Comparison of ENCODE assay signal across 15 mouse cellular contexts in genomic region chr7:64022711-64023468, GRCm38 (mm10).
DNase-seq lines count a peak whose midpoint lies in the region; ATAC-seq and TF ChIP-seq lines count a peak whose summit lies in the region.
"Had no signal": no experiment of that assay in that cellular context is flagged by ENCODE, and none has a peak within 500 bp of the region (broad histone marks: within the 10 kb centered on the region; RNA-seq: fewer than 3 reads in every experiment).

No protein-coding gene starts in this region.

- H3K27me3 ChIP-seq in heart, postnatal 0 days (ENCODE audit: control insufficient read depth, insufficient read depth, low read length), result no peaks in the 10 kb centered on the region
- no peaks in the 10 kb centered on the region for H3K27me3 ChIP-seq in lung, postnatal 0 days (replicated peaks; ENCODE audit: insufficient read depth, low read length)
- H3K27me3 ChIP-seq: embryonic facial prominence, embryonic 12.5 days; forebrain, embryonic 13.5 days; limb, embryonic 15.5 days; neural tube, embryonic 12.5 days had no signal

- no peak for ATAC-seq in heart, postnatal 0 days (ENCODE audit: insufficient read depth, low read depth)
- peak; percentile 37; the same call in 1 of the 2 replicates for ATAC-seq in lung, postnatal 0 days

- peak overlapping the region; percentile 76; the same call in 1 of the 2 replicates for H3K27ac ChIP-seq in heart, postnatal 0 days (ENCODE audit: low read depth)
- H3K27ac ChIP-seq in lung, postnatal 0 days (ENCODE audit: low read length), result 0 out of 2 replicates have a peak overlapping the region, but pooled peaks have one; percentile 5
- H3K27ac ChIP-seq: embryonic facial prominence, embryonic 12.5 days; forebrain, embryonic 13.5 days; limb, embryonic 15.5 days; neural tube, embryonic 12.5 days had no signal

- peaks cover 29% of the 10 kb centered on the region for H3K4me1 ChIP-seq in heart, postnatal 0 days (ENCODE audit: control insufficient read depth, insufficient read depth)
- no peaks in the 10 kb centered on the region; the same call in 1 of the 2 replicates for H3K4me1 ChIP-seq in lung, postnatal 0 days (ENCODE audit: insufficient read depth, low read depth, low read length)
- H3K4me1 ChIP-seq: embryonic facial prominence, embryonic 12.5 days had no signal

- H3K9me3 ChIP-seq in heart, postnatal 0 days (replicated peaks; ENCODE audit: control insufficient read depth, low read length), result no peaks in the 10 kb centered on the region
- no peaks in the 10 kb centered on the region for H3K9me3 ChIP-seq in lung, postnatal 0 days (ENCODE audit: low read length)
- H3K9me3 ChIP-seq: embryonic facial prominence, embryonic 12.5 days; forebrain, embryonic 13.5 days; limb, embryonic 15.5 days; neural tube, embryonic 12.5 days had no signal

- 48% methylated on average over 7 of the region's 7 CpGs for WGBS in heart, postnatal 0 days
- 50% methylated on average over 7 of the region's 7 CpGs for WGBS in lung, postnatal 0 days

- H3K9ac ChIP-seq in heart, postnatal 0 days (replicated peaks; ENCODE audit: low read depth, low read length), result no peak overlapping the region
- H3K9ac ChIP-seq in lung, postnatal 0 days (replicated peaks; ENCODE audit: low read depth), result no peak overlapping the region
- H3K9ac ChIP-seq: embryonic facial prominence, embryonic 12.5 days; forebrain, embryonic 13.5 days; limb, embryonic 15.5 days; neural tube, embryonic 12.5 days had no signal

- intact Hi-C loops in heart, postnatal 25 days (cut with DNase I), result no loop called here
- intact Hi-C loops in left cerebral cortex, postnatal 36 days (cut with DNase I), result no loop called here

- no peak for TF ChIP-seq EP300 in heart, postnatal 0 days (IDR thresholded peaks at IDR 0.05; ENCODE audit: low read depth)
- no peak for TF ChIP-seq EP300 in lung, postnatal 0 days (IDR thresholded peaks at IDR 0.05)

- TF ChIP-seq CTCF in heart, postnatal 0 days (IDR thresholded peaks at IDR 0.05; ENCODE audit: low read depth), result no peak
- TF ChIP-seq CTCF in lung, postnatal 0 days (IDR thresholded peaks at IDR 0.05), result no peak

- no peak overlapping the region for H3K4me2 ChIP-seq in heart, postnatal 0 days (ENCODE audit: low read depth, low read length)
- H3K4me2 ChIP-seq in lung, postnatal 0 days (replicated peaks; ENCODE audit: low read depth, low read length), result no peak overlapping the region
- H3K4me2 ChIP-seq: embryonic facial prominence, embryonic 12.5 days; forebrain, embryonic 13.5 days; limb, embryonic 15.5 days; neural tube, embryonic 12.5 days had no signal

- H3K4me3 ChIP-seq in heart, postnatal 0 days (ENCODE audit: low read depth, low read length), result no peak overlapping the region
- no peak overlapping the region for H3K4me3 ChIP-seq in lung, postnatal 0 days (ENCODE audit: low read depth, low read length)
- H3K4me3 ChIP-seq: embryonic facial prominence, embryonic 12.5 days; forebrain, embryonic 13.5 days; limb, embryonic 15.5 days; neural tube, embryonic 12.5 days had no signal

- no peak for DNase-seq in heart, postnatal 0 days (ENCODE audit: low spot score)
- DNase-seq in heart, postnatal 25 days (ENCODE audit: low spot score), result no peak
- peak; percentile 45 for DNase-seq in thymus, postnatal 14 days
- DNase-seq in thymus, postnatal 25 days, result no peak
- DNase-seq in lung, postnatal 0 days (ENCODE audit: low spot score), result peak; percentile 40
- no peak for DNase-seq in left cerebral cortex, postnatal 36 days (ENCODE audit: low spot score in 2 of 2)
- DNase-seq in frontal cortex, adult 2 months (ENCODE audit: extremely low spot score in 1 of 2, low spot score in 1 of 2), result no peak
- DNase-seq: adrenal gland, adult 8-10 months; gastrocnemius, postnatal 10 days; kidney, adult 18-20 months; kidney, postnatal 36 days had no signal

- H3K36me3 ChIP-seq in heart, postnatal 0 days (replicated peaks; ENCODE audit: control insufficient read depth, insufficient read depth, low read length), result no peaks in the 10 kb centered on the region
- H3K36me3 ChIP-seq in lung, postnatal 0 days (ENCODE audit: insufficient read depth, low read length), result no peaks in the 10 kb centered on the region
- H3K36me3 ChIP-seq: embryonic facial prominence, embryonic 12.5 days; limb, embryonic 15.5 days; neural tube, embryonic 12.5 days had no signal

Comparison
In these comparisons a context has a peak if more than half of its experiments do, and no peak if none do; other contexts are left out.
1. DNase-seq: peak in thymus, postnatal 14 days (single experiment) and lung, postnatal 0 days (single experiment); none in heart, postnatal 0 days (single experiment), heart, postnatal 25 days (single experiment), thymus, postnatal 25 days (single experiment), left cerebral cortex, postnatal 36 days (0 of 2) and frontal cortex, adult 2 months (0 of 2).